Mouse (Mus musculus) G1E (cell line): ENCODE results near the gene Rnf207. TPM values are rescaled to one million over a fixed set of nuclear protein-coding genes. Genes with fewer than 3 reads are reported as not detected.

Experiments used
- ATAC-seq: 2 replicates; pipeline ENCODE4 v1.8.0; 2016; ENCODE audit warnings: mild to moderate bottlenecking; ENCODE audit not compliant: insufficient number of reproducible peaks, poor library complexity, low FRiP score, severe bottlenecking; ENCODE audit errors: extremely low read depth
- DNase-seq: peaks from one replicate; pipeline ENCODE4 v3.0.0; 2012; ENCODE audit warnings: low spot score
- H3K27me3 ChIP-seq: 2 replicates; pipeline ENCODE4 v1.6.1; 2012; ENCODE audit warnings: mild to moderate bottlenecking, low read length, inconsistent platforms; ENCODE audit not compliant: insufficient read depth
- H3K36me3 ChIP-seq: replicated peaks from 2 replicates; pipeline ENCODE3; 2012; ENCODE audit warnings: mild to moderate bottlenecking, inconsistent platforms
- H3K4me1 ChIP-seq: 2 replicates; pipeline ENCODE4 v1.6.1; 2012; ENCODE audit warnings: low read depth, low read length, inconsistent platforms, mixed read lengths; ENCODE audit not compliant: insufficient read depth
- H3K4me3 ChIP-seq: 2 replicates; pipeline ENCODE4 v1.5.1; 2012; ENCODE audit warnings: low read depth, mild to moderate bottlenecking, inconsistent platforms, low read length, moderate library complexity, mixed read lengths
- H3K9me3 ChIP-seq: replicated peaks from 2 replicates; pipeline ENCODE4 v1.6.1; 2012; ENCODE audit warnings: inconsistent platforms
- CTCF ChIP-seq: IDR thresholded peaks from 2 replicates; pipeline ENCODE4 v1.5.1; 2012; ENCODE audit warnings: low read depth, low read length, inconsistent platforms, mixed read lengths
- GATA1 ChIP-seq: IDR thresholded peaks from 2 replicates; pipeline ENCODE4 v1.6.1; 2012; ENCODE audit warnings: borderline replicate concordance, low read length, inconsistent platforms, mixed read lengths
- GATA2 ChIP-seq: IDR thresholded peaks from 2 replicates; pipeline ENCODE4 v1.6.1; 2012; ENCODE audit warnings: low read depth, low read length, inconsistent platforms, borderline replicate concordance
- POLR2AphosphoS5 ChIP-seq: IDR thresholded peaks from 2 replicates; pipeline ENCODE4 v1.6.1; 2012; ENCODE audit warnings: low read depth, low read length, inconsistent platforms; ENCODE audit not compliant: insufficient replicate concordance
- TAL1 ChIP-seq: conservative IDR thresholded peaks from 2 replicates; pipeline ENCODE4 v1.6.1; 2012; ENCODE audit warnings: low read depth, low read length, inconsistent platforms, mixed read lengths
- polyA plus RNA-seq: library from polyadenylated mRNA; stranded (reverse); fragments of >175 nt; gene quantifications from 2 replicates; pipeline ENCODE4 v1.2.3, GENCODE M21; 2012
- total RNA-seq, 2 experiments: library from RNA; stranded (forward) in 1 of 2; stranded (reverse) in 1 of 2; fragments of 200-1000 nt in 1 of 2; fragments of >200 nt in 1 of 2; fragmentation: Nextera tagmentation in 1 of 2; gene quantifications; 2 replicates each; pipeline ENCODE4 v1.2.3; 2014 to 2017

Rnf207 gene
- total and polyA plus RNA-seq, 3 experiments, result 0.11 TPM; not detected in 2

DNA sequence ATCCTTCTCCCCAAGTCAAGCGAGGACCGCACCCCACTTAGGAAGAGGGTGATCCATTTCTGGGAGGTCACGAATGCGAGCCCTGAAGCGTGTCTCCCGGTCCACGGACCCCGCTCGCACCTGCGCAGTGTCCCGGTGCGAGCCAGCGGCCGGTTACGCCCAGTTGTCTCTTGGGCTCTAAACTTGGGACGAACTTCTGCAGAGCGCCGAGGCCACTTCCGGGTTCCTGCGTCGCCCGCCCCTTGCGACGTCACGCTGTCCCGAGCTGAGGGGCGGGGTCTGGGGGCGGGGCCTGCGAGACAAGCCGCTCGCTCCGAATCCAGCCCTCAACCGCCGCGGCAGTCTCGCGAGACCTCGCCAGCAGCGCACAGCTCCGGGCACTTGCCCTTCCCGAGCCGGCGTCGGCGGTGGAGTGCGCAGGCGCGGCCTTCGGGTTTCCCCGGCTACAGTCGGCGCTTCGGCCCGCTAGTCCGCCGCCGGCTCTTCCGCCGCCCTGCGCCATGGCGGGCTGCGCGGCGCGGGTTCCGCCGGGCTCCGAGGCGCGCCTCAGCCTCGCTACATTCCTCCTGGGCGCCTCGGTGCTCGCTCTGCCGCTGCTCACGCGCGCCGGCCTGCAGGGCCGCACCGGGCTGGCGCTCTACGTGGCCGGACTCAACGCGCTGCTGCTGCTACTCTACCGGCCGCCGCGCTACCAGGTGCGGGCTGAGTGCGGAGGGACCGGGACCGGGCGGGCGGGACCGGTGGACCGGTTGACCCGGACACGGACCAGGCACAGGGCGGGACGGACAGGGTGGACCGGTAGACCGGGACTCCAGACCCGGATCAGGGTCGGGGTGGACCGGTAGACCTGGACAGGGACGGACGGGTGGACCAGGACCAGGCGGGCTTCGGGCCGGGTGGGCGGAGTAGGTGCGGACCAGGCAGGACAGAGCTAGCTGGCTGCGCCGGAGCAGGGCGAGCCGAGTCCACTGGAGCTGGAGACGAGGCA lies 21.6 kb downstream of the Rnf207 start, which contains the start of gene Icmt:
TSS of gene Icmt (plus strand) at position 354 of the 988 bp plus-strand sequence.
- DNase-seq (peak; percentile 94), ATAC-seq (peak; percentile 77)
- Histone ChIP-seq H3K4me1 (peaks cover 39% of the 10 kb centered on the region), H3K36me3 (peaks cover 37% of the 10 kb centered on the region), H3K27me3 (peaks cover 2% of the 10 kb centered on the region; the same call in 1 of the 2 replicates), H3K9me3 (no peaks in the 10 kb centered on the region), H3K4me3 (peak within 1 kb of the TSS; percentile 96)
- TF ChIP-seq POLR2AphosphoS5 (no peak), GATA2 (no peak), TAL1 (no peak), CTCF (no peak), GATA1 (no peak)

DNA sequence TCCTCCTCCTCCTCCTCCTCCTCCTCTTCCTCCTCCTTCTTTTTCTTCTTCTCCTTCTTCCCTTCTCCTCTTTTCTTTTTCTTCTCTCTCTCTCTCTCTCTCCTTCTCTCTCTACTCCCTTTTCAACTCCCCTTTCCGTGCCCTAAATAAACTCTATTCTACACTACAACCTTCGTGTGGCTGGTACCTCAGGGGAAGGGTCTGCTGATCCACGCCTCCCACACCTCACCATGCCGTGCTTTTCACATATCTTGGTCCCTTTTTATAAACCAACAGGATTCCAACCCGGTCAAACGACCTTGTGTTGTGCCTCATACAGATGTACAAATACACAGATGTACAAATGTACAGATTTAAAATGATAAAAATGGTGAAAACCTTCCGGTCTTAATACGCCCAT lies 22.4 kb downstream of the Rnf207 start:
- TF ChIP-seq GATA2, result no peak
- TF ChIP-seq GATA1, result no peak
- TF ChIP-seq CTCF, result no peak
- no peak for TF ChIP-seq TAL1
- no peak for TF ChIP-seq POLR2AphosphoS5
- Histone ChIP-seq H3K9me3 (no peaks in the 10 kb centered on the region), H3K4me3 (peak overlapping the region; percentile 96), H3K4me1 (peaks cover 37% of the 10 kb centered on the region), H3K36me3 (peaks cover 29% of the 10 kb centered on the region), H3K27me3 (peaks cover 2% of the 10 kb centered on the region; the same call in 1 of the 2 replicates)
- DNase-seq (no peak), ATAC-seq (no peak)

DNA sequence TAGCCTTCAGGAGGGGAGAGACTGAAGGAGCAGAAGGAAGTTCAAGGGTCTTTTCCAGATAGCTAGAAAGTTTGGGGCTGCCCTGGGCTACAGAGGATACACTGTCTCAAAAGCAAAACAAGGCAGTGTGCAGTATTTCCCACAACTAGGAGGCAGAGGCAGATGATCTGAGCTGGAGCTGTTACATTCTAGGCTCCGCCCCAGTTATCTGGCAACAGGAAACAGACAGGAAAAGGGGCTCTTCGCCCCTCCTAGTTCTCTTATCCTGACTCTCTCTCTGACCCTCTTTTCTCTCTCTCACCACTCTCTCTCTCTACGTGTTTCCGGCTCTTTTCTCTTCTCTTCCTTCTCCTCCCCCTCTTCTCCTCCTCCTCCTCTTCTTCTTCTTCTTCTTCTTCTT lies 22.9 kb downstream of the Rnf207 start:
- TF ChIP-seq GATA2 (no peak), CTCF (no peak), POLR2AphosphoS5 (no peak), TAL1 (no peak), GATA1 (no peak)
- H3K4me3 ChIP-seq, result peak overlapping the region; percentile 57; the same call in 1 of the 2 replicates
- H3K9me3 ChIP-seq, result no peaks in the 10 kb centered on the region
- peak; percentile 63 for ATAC-seq
- H3K27me3 ChIP-seq, result peaks cover 2% of the 10 kb centered on the region; the same call in 1 of the 2 replicates
- H3K4me1 ChIP-seq, result peaks cover 37% of the 10 kb centered on the region
- DNase-seq, result peak; percentile 78
- H3K36me3 ChIP-seq, result peaks cover 24% of the 10 kb centered on the region

DNA sequence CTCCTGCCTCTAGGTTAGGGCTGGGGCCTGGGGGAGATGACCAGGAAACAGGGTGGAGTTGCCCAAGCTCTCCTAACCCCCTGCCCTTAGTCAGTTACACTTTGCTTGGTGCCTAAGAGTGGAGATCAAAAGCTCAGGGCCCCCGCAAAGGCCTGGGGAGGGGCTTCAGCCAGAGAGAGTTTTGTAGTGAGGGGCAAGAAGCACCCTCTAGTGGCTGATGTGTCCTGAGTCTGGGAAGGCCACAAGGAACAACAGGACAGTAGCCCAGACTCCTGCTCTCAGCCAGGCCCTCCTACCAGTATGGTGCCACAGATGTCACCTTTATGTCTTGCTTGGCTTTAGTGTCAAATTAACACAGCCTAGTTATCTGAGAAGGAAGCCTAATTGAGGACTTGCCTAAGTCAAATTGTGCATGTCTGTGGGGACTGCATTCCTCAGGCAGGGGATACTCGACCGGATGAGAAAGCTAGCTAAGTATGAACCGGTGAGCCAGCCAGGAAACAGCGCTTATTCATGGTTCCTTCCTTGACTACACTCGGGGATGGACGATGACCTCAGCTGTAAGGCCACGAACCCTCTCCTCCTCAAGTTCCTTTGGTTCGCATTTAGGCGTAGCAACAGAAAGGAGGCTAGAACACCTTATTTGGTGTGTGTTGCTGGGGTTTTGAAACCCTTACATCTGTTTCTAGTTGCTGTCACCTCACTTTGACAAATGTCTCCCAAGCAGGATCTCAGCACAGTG lies 24.4 kb downstream of the Rnf207 start:
- peaks cover 2% of the 10 kb centered on the region; the same call in 1 of the 2 replicates for H3K27me3 ChIP-seq
- TF ChIP-seq GATA1, result no peak
- no peak for TF ChIP-seq TAL1
- TF ChIP-seq GATA2, result no peak
- TF ChIP-seq POLR2AphosphoS5, result no peak
- TF ChIP-seq CTCF, result no peak
- ATAC-seq, result no peak
- H3K4me1 ChIP-seq, result peaks cover 34% of the 10 kb centered on the region
- DNase-seq, result no peak
- H3K4me3 ChIP-seq, result no peak overlapping the region
- no peaks in the 10 kb centered on the region for H3K9me3 ChIP-seq
- peaks cover 9% of the 10 kb centered on the region for H3K36me3 ChIP-seq

DNA sequence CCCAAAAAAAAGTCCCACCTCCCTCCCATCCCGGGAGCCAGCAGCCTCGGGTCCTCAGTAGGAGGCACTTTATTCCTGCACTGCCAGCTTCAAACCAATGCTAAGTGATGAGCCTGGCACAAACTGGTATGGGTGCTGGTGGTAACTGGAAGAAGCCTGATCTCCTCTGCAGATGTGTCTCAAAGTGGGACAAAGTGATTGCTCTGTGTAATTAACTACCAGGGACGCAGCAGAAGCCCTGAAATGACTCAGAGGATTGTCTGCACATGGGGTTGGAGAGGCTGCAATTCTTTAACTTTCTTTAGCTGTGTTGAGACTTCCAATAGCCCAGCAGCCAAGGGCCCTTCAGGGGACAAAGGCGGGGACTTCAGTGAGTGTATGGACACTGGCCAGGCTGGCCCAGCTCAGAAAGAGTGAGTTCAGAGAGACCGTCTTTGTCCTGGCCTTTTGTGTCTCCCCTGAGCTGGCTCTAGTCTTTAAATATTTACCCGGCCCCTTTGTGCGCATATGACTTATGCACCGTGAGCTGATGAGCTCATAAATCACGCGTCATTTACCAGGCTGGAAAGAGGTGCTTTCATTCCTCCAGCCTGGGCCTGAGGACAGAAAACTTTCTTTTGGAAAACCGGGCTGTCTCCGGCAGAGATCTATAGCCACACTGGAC lies 26.6 kb downstream of the Rnf207 start:
- no peak for DNase-seq
- Histone ChIP-seq H3K4me3 (no peak overlapping the region), H3K9me3 (peaks cover 5% of the 10 kb centered on the region; the same call in 1 of the 2 replicates), H3K36me3 (no peaks in the 10 kb centered on the region), H3K4me1 (peaks cover 16% of the 10 kb centered on the region), H3K27me3 (peaks cover 2% of the 10 kb centered on the region; the same call in 1 of the 2 replicates)
- no peak for TF ChIP-seq CTCF
- no peak for TF ChIP-seq GATA2
- no peak for TF ChIP-seq POLR2AphosphoS5
- no peak for TF ChIP-seq GATA1
- ATAC-seq, result no peak
